Mouse (Mus musculus): Measurements from ENCODE around the gene Man1b1.

- TF ChIP-seq CTCF (IDR thresholded peaks at IDR 0.05) = peak; percentile 42
- TF ChIP-seq POLR2A (IDR thresholded peaks at IDR 0.05; ENCODE audit: insufficient read depth, low read depth, low read length) = peak; percentile 44; the same call in 1 of the 2 replicates
- no peak for TF ChIP-seq EP300 (IDR thresholded peaks at IDR 0.05; ENCODE audit: insufficient read depth, low read depth, low read length)
Observed at GRCm38 (mm10) chr2:25395721-25396596, 63.8 kb downstream of the Man1b1 start, which contains the start of gene Entpd2.
